Mouse (Mus musculus): ENCODE data around the gene 1700001O22Rik.

- no peak for TF ChIP-seq CTCF (IDR thresholded peaks at IDR 0.05; ENCODE audit: insufficient read depth, low read depth, low read length)
- TF ChIP-seq POLR2A (IDR thresholded peaks at IDR 0.05; ENCODE audit: insufficient read depth, low read depth, low read length), result no peak
Measured at GRCm38 (mm10) chr2:30836238-30836990, 33.0 kb upstream of the 1700001O22Rik start.

All from olfactory bulb, adult 2 months (tissue).